Comparison of ENCODE assay signal across 18 mouse cellular contexts in genomic region chr12:38047256-38047655, GRCm38 (mm10).
DNase-seq lines count a peak whose midpoint lies in the region.
"Had no signal": no experiment of that assay in that cellular context is flagged by ENCODE, and none has a peak within 500 bp of the region (broad histone marks: within the 10 kb centered on the region; RNA-seq: fewer than 3 reads in every experiment).

No protein-coding gene starts in this region.

- peak; percentile 46 for DNase-seq in heart, adult 11 months
- no peak for DNase-seq in heart, postnatal 4 days
- peak; percentile 32 for DNase-seq in ES-CJ7 (ENCODE audit: low read depth, low spot score)
- peak; percentile 59 for DNase-seq in R1 (ENCODE audit: low read depth, low spot score)
- DNase-seq in ZHBTc4 (ENCODE audit: low read depth, low spot score), result peak; percentile 50
- DNase-seq in embryo, embryonic 11 days, result no peak
- no peak for DNase-seq in ovary, postnatal 10 days (ENCODE audit: low spot score)
- no peak for DNase-seq in frontal cortex, adult 2 months (ENCODE audit: extremely low spot score in 1 of 2, low spot score in 1 of 2)
- DNase-seq: adrenal gland, adult 2 months; adrenal gland, postnatal 10 days; adrenal gland, postnatal 25 days; B cell, adult 2 months; cerebellum, adult 11 months; cerebellum, adult 18-20 months; cerebellum, adult 8-10 months; cerebellum, adult 9-11 months; cerebellum, postnatal 14 days; cerebellum, postnatal 36 days had no signal

Comparison
In these comparisons a context has a peak if more than half of its experiments do, and no peak if none do; other contexts are left out.
1. DNase-seq: peak in heart, adult 11 months (single experiment), ES-CJ7 (single experiment), R1 (single experiment) and ZHBTc4 (single experiment); none in heart, postnatal 4 days (single experiment), embryo, embryonic 11 days (single experiment), ovary, postnatal 10 days (single experiment) and frontal cortex, adult 2 months (0 of 2).